Mouse (Mus musculus) G1E (cell line): ENCODE measurements around the gene Traf5. TPM values are rescaled to one million over a fixed set of nuclear protein-coding genes. Genes with fewer than 3 reads are reported as not detected.

Experiments
- ATAC-seq: 2 replicates; pipeline ENCODE4 v1.8.0; 2016; ENCODE audit warnings: mild to moderate bottlenecking; ENCODE audit not compliant: insufficient number of reproducible peaks, poor library complexity, low FRiP score, severe bottlenecking; ENCODE audit errors: extremely low read depth
- DNase-seq: peaks from one replicate; pipeline ENCODE4 v3.0.0; 2012; ENCODE audit warnings: low spot score
- H3K27me3 ChIP-seq: 2 replicates; pipeline ENCODE4 v1.6.1; 2012; ENCODE audit warnings: mild to moderate bottlenecking, low read length, inconsistent platforms; ENCODE audit not compliant: insufficient read depth
- H3K36me3 ChIP-seq: replicated peaks from 2 replicates; pipeline ENCODE3; 2012; ENCODE audit warnings: mild to moderate bottlenecking, inconsistent platforms
- H3K4me1 ChIP-seq: 2 replicates; pipeline ENCODE4 v1.6.1; 2012; ENCODE audit warnings: low read depth, low read length, inconsistent platforms, mixed read lengths; ENCODE audit not compliant: insufficient read depth
- H3K4me3 ChIP-seq: 2 replicates; pipeline ENCODE4 v1.5.1; 2012; ENCODE audit warnings: low read depth, mild to moderate bottlenecking, inconsistent platforms, low read length, moderate library complexity, mixed read lengths
- H3K9me3 ChIP-seq: replicated peaks from 2 replicates; pipeline ENCODE4 v1.6.1; 2012; ENCODE audit warnings: inconsistent platforms
- CTCF ChIP-seq: IDR thresholded peaks from 2 replicates; pipeline ENCODE4 v1.5.1; 2012; ENCODE audit warnings: low read depth, low read length, inconsistent platforms, mixed read lengths
- GATA1 ChIP-seq: IDR thresholded peaks from 2 replicates; pipeline ENCODE4 v1.6.1; 2012; ENCODE audit warnings: borderline replicate concordance, low read length, inconsistent platforms, mixed read lengths
- GATA2 ChIP-seq: IDR thresholded peaks from 2 replicates; pipeline ENCODE4 v1.6.1; 2012; ENCODE audit warnings: low read depth, low read length, inconsistent platforms, borderline replicate concordance
- POLR2AphosphoS5 ChIP-seq: IDR thresholded peaks from 2 replicates; pipeline ENCODE4 v1.6.1; 2012; ENCODE audit warnings: low read depth, low read length, inconsistent platforms; ENCODE audit not compliant: insufficient replicate concordance
- TAL1 ChIP-seq: conservative IDR thresholded peaks from 2 replicates; pipeline ENCODE4 v1.6.1; 2012; ENCODE audit warnings: low read depth, low read length, inconsistent platforms, mixed read lengths
- polyA plus RNA-seq: library from polyadenylated mRNA; stranded (reverse); fragments of >175 nt; gene quantifications from 2 replicates; pipeline ENCODE4 v1.2.3, GENCODE M21; 2012
- total RNA-seq, 2 experiments: library from RNA; stranded (forward) in 1 of 2; stranded (reverse) in 1 of 2; fragments of 200-1000 nt in 1 of 2; fragments of >200 nt in 1 of 2; fragmentation: Nextera tagmentation in 1 of 2; gene quantifications; 2 replicates each; pipeline ENCODE4 v1.2.3; 2014 to 2017

Gene Traf5
- total and polyA plus RNA-seq, 3 experiments: 1.6 to 4.7 (median 3.5) TPM

DNA sequence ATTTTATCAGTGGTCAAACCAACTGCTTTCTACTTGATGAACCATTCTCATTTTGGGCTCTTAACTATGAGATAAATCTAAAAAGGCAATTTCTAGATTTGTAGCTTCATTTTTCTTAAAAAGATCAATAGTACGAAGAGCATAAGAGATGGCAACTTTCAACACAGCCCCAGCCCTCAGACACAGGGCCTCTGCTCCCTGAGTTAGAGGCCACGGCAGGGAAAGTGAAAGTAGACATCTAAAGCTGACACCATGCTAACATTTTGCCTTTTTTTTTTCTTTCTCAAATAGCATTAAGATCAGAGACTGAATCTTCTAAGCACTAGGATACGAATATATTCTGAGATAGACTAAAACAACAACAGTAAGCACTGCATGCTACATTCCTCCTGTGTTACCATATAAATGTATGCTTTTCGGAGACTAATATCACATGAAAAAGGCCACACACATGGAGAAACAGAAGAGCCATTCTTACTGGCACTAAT lies 13.6 kb upstream of the Traf5 start:
- H3K36me3 ChIP-seq: peaks cover 86% of the 10 kb centered on the region
- no peak for ATAC-seq

GRCm38 (mm10) chr1:192104021-192104420 lies 11.7 kb upstream of the Traf5 start:
- H3K4me3 ChIP-seq: no peak overlapping the region
- peaks cover 78% of the 10 kb centered on the region for H3K36me3 ChIP-seq
- no peak for ATAC-seq

More for the DNA sequence above, 13.6 kb upstream of the Traf5 start:
- H3K4me1 ChIP-seq: peaks cover 5% of the 10 kb centered on the region
- DNase-seq: no peak
- no peaks in the 10 kb centered on the region for H3K27me3 ChIP-seq
- no peak overlapping the region for H3K4me3 ChIP-seq
- TF ChIP-seq GATA1 (no peak), TAL1 (no peak), GATA2 (no peak), POLR2AphosphoS5 (no peak), CTCF (no peak)
- no peaks in the 10 kb centered on the region for H3K9me3 ChIP-seq

GRCm38 (mm10) chr1:192103176-192103575 lies 10.8 kb upstream of the Traf5 start:
- no peak for ATAC-seq
- no peak for TF ChIP-seq GATA2
- no peak for TF ChIP-seq CTCF
- Histone ChIP-seq H3K27me3 (no peaks in the 10 kb centered on the region), H3K4me1 (peaks cover 3% of the 10 kb centered on the region; the same call in 1 of the 2 replicates), H3K4me3 (no peak overlapping the region), H3K36me3 (peaks cover 78% of the 10 kb centered on the region), H3K9me3 (no peaks in the 10 kb centered on the region)
- no peak for DNase-seq

More at GRCm38 (mm10) chr1:192104021-192104420, 11.7 kb upstream of the Traf5 start:
- Histone ChIP-seq H3K9me3 (no peaks in the 10 kb centered on the region), H3K4me1 (peaks cover 5% of the 10 kb centered on the region), H3K27me3 (no peaks in the 10 kb centered on the region)
- DNase-seq: no peak
- no peak for TF ChIP-seq POLR2AphosphoS5
- TF ChIP-seq GATA1: no peak
- TF ChIP-seq TAL1: no peak
- no peak for TF ChIP-seq CTCF
- TF ChIP-seq GATA2: no peak

DNA sequence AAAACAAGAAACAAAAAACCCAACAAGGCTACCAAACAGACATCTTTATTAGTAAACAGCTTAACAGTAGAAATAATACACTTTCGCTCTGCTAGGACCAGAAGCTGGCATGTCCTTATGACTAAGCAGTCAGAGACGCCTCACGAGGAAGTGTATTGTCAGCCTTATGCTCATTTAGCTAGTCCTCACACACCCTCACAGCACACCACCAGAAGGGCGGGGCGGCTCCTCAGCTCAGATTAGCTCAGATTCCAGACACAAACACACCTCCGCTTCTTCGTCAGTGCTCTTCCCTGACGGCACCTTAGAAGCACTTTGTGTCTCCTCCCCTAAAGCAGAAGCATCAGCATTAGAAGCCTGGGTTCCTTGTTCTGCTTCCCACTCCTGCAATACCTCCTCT lies 9.0 kb upstream of the Traf5 start:
- H3K9me3 ChIP-seq: no peaks in the 10 kb centered on the region
- DNase-seq (no peak), ATAC-seq (no peak; the same call in 1 of the 2 replicates)
- TF ChIP-seq CTCF: no peak
- no peak for TF ChIP-seq GATA1
- TF ChIP-seq POLR2AphosphoS5: no peak
- TF ChIP-seq TAL1: no peak
- TF ChIP-seq GATA2: no peak
- peaks cover 3% of the 10 kb centered on the region; the same call in 1 of the 2 replicates for H3K4me1 ChIP-seq
- H3K27me3 ChIP-seq: no peaks in the 10 kb centered on the region
- H3K4me3 ChIP-seq: no peak overlapping the region
- peaks cover 73% of the 10 kb centered on the region for H3K36me3 ChIP-seq

DNA sequence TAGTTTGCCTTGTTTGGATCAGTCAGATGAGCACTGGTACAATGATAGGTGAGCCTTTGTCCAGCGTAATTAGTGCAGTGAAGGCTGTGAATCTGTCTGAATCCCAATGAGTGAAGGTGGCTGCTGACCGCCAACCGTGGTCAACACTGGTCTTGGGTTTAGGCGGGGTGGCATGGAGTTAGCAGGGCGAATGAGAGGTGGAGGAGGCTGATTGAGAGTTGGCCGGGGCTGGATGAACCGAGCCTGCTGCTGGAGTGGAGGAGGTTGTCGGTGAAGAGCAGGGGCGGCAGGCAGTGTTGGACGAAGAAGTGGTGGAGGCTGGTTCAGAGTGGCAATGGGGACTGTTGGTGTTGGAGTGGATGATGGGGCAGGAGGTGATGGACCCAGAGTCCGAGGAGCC lies 8.4 kb upstream of the Traf5 start:
- H3K4me3 ChIP-seq: no peak overlapping the region
- TF ChIP-seq CTCF: no peak
- TF ChIP-seq POLR2AphosphoS5: no peak
- no peak for TF ChIP-seq TAL1
- no peak for TF ChIP-seq GATA2
- no peak for TF ChIP-seq GATA1
- no peak for ATAC-seq
- no peaks in the 10 kb centered on the region for H3K27me3 ChIP-seq
- DNase-seq: no peak
- peaks cover 3% of the 10 kb centered on the region; the same call in 1 of the 2 replicates for H3K4me1 ChIP-seq
- peaks cover 67% of the 10 kb centered on the region for H3K36me3 ChIP-seq
- H3K9me3 ChIP-seq: no peaks in the 10 kb centered on the region

- Histone ChIP-seq H3K4me3 (no peak overlapping the region), H3K36me3 (peaks cover 20% of the 10 kb centered on the region), H3K4me1 (peaks cover 31% of the 10 kb centered on the region), H3K9me3 (no peaks in the 10 kb centered on the region), H3K27me3 (peaks cover 5% of the 10 kb centered on the region; the same call in 1 of the 2 replicates)
- DNase-seq: no peak
- ATAC-seq: no peak
- no peak for TF ChIP-seq GATA1
Observed at GRCm38 (mm10) chr1:192095626-192096025, 3.3 kb upstream of the Traf5 start.

DNA sequence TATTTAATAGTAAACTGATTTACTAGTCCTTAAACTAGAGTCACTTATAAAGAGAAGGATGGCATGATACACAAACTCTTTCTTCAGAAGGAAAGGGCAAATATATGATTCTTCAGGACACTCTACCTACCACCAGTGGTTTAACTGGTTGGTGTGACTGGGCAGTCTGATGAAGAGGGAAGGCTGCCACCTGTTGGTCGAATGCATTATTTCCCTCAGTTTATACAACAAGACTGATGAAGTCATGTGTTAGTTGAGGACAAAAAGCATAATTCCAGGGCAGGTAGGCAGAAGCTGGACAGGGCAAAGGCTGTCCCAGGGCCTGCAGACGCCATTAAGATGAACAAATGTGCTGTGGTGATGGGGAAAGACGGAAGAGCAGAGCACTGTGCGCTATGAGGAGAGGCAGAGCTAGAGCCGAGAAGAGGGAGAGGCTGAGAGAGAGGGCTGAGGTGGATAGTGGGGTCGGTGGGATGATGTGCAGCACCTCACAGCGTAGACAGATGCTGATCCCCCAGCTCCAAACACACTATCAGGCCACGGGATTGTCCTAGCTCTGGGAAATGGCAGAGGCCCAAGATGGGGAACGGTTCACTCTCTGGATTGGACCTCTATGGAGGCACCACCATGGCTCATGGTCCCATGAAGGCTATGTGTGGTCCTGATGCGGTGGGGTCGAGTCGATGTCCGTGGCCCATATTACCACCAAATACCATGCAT lies 2.3 kb upstream of the Traf5 start:
- Histone ChIP-seq H3K27me3 (peaks cover 5% of the 10 kb centered on the region; the same call in 1 of the 2 replicates), H3K36me3 (peaks cover 17% of the 10 kb centered on the region), H3K9me3 (no peaks in the 10 kb centered on the region), H3K4me1 (peaks cover 42% of the 10 kb centered on the region), H3K4me3 (no peak overlapping the region)
- ATAC-seq (peak; percentile 35; the same call in 1 of the 2 replicates), DNase-seq (peak; percentile 32)
- TF ChIP-seq GATA2: no peak
- TF ChIP-seq CTCF: peak; percentile 60; the same call in 1 of the 2 replicates
